Mouse (Mus musculus): ENCODE results near the gene Mrpl58. TPM values are rescaled to one million over a fixed set of nuclear protein-coding genes. Genes with fewer than 3 reads are reported as not detected.

Mrpl58 gene
- polyA plus RNA-seq, 1 experiment from 2014 or later = 194 TPM

- peak within 1 kb of the TSS; percentile 72 for H3K9ac ChIP-seq (ENCODE audit: low read depth, low read length)
- peak within 1 kb of the TSS; percentile 60 for H3K4me3 ChIP-seq (ENCODE audit: low read length)
- H3K27me3 ChIP-seq (replicated peaks; ENCODE audit: control insufficient read depth, insufficient read depth, low read length) = peaks cover 13% of the 10 kb centered on the region
- no peaks in the 10 kb centered on the region for H3K9me3 ChIP-seq (ENCODE audit: control insufficient read depth, low read length)
- no peaks in the 10 kb centered on the region for H3K36me3 ChIP-seq (ENCODE audit: control insufficient read depth, insufficient read depth, low read length)
- H3K27ac ChIP-seq (ENCODE audit: low read length) = peak within 1 kb of the TSS; percentile 60
- WGBS = under 1% methylated on average over 37 of the region's 39 CpGs
- H3K4me1 ChIP-seq (ENCODE audit: control insufficient read depth, insufficient read depth, low read length) = peaks cover 10% of the 10 kb centered on the region
- peak; percentile 88 for ATAC-seq
- H3K4me2 ChIP-seq (ENCODE audit: low read depth, low read length) = peak within 1 kb of the TSS; percentile 90
Observed at GRCm38 (mm10) chr11:115367395-115367944, 36.1 kb upstream of the Mrpl58 start, which contains the start of gene Hid1. Hid1 (minus strand) TSS chr11:115367756.

- Histone ChIP-seq H3K9ac (ENCODE audit: low read depth, low read length) (no peak overlapping the region), H3K9me3 (ENCODE audit: control insufficient read depth, low read length) (no peaks in the 10 kb centered on the region), H3K27me3 (replicated peaks; ENCODE audit: control insufficient read depth, insufficient read depth, low read length) (peaks cover 26% of the 10 kb centered on the region), H3K4me3 (ENCODE audit: low read length) (no peak overlapping the region), H3K27ac (ENCODE audit: low read length) (no peak overlapping the region), H3K4me2 (ENCODE audit: low read depth, low read length) (no peak overlapping the region), H3K36me3 (ENCODE audit: control insufficient read depth, insufficient read depth, low read length) (no peaks in the 10 kb centered on the region), H3K4me1 (ENCODE audit: control insufficient read depth, insufficient read depth, low read length) (peaks cover 16% of the 10 kb centered on the region)
- WGBS = 55% methylated on average over 7 of the region's 7 CpGs
- ATAC-seq = no peak
Observed at GRCm38 (mm10) chr11:115370368-115370767, 33.2 kb upstream of the Mrpl58 start.

GRCm38 (mm10) chr11:115371354-115371753, 32.2 kb upstream of the Mrpl58 start:
- Histone ChIP-seq H3K4me3 (ENCODE audit: low read length) (no peak overlapping the region), H3K9ac (ENCODE audit: low read depth, low read length) (no peak overlapping the region), H3K9me3 (ENCODE audit: control insufficient read depth, low read length) (no peaks in the 10 kb centered on the region), H3K4me2 (ENCODE audit: low read depth, low read length) (no peak overlapping the region), H3K36me3 (ENCODE audit: control insufficient read depth, insufficient read depth, low read length) (no peaks in the 10 kb centered on the region), H3K4me1 (ENCODE audit: control insufficient read depth, insufficient read depth, low read length) (peaks cover 16% of the 10 kb centered on the region), H3K27me3 (replicated peaks; ENCODE audit: control insufficient read depth, insufficient read depth, low read length) (peaks cover 26% of the 10 kb centered on the region), H3K27ac (ENCODE audit: low read length) (no peak overlapping the region)
- WGBS = 65% methylated on average over 8 of the region's 8 CpGs
- no peak for ATAC-seq

- Histone ChIP-seq H3K4me2 (ENCODE audit: low read depth, low read length) (no peak overlapping the region), H3K9me3 (ENCODE audit: control insufficient read depth, low read length) (no peaks in the 10 kb centered on the region), H3K9ac (ENCODE audit: low read depth, low read length) (no peak overlapping the region), H3K27me3 (replicated peaks; ENCODE audit: control insufficient read depth, insufficient read depth, low read length) (peaks cover 21% of the 10 kb centered on the region), H3K27ac (ENCODE audit: low read length) (no peak overlapping the region), H3K36me3 (ENCODE audit: control insufficient read depth, insufficient read depth, low read length) (no peaks in the 10 kb centered on the region), H3K4me3 (ENCODE audit: low read length) (no peak overlapping the region), H3K4me1 (ENCODE audit: control insufficient read depth, insufficient read depth, low read length) (peaks cover 12% of the 10 kb centered on the region)
- 61% methylated on average over 1 of the region's 1 CpGs for WGBS
- no peak for ATAC-seq
Observed at GRCm38 (mm10) chr11:115372015-115372414, 31.5 kb upstream of the Mrpl58 start.

GRCm38 (mm10) chr11:115372737-115373136, 30.8 kb upstream of the Mrpl58 start:
- ATAC-seq = no peak
- no peak overlapping the region for H3K4me2 ChIP-seq (ENCODE audit: low read depth, low read length)
- H3K27ac ChIP-seq (ENCODE audit: low read length) = no peak overlapping the region
- WGBS = 56% methylated on average over 2 of the region's 2 CpGs
- H3K4me1 ChIP-seq (ENCODE audit: control insufficient read depth, insufficient read depth, low read length) = peaks cover 8% of the 10 kb centered on the region
- H3K36me3 ChIP-seq (ENCODE audit: control insufficient read depth, insufficient read depth, low read length) = no peaks in the 10 kb centered on the region
- peaks cover 17% of the 10 kb centered on the region; the same call in 1 of the 2 replicates for H3K27me3 ChIP-seq (replicated peaks; ENCODE audit: control insufficient read depth, insufficient read depth, low read length)
- H3K4me3 ChIP-seq (ENCODE audit: low read length) = no peak overlapping the region
- no peaks in the 10 kb centered on the region for H3K9me3 ChIP-seq (ENCODE audit: control insufficient read depth, low read length)
- H3K9ac ChIP-seq (ENCODE audit: low read depth, low read length) = no peak overlapping the region

GRCm38 (mm10) chr11:115373805-115374694, 29.5 kb upstream of the Mrpl58 start:
- H3K4me3 ChIP-seq (ENCODE audit: low read length) = peak overlapping the region; percentile 45
- WGBS = 2% methylated on average over 30 of the region's 30 CpGs
- H3K9me3 ChIP-seq (ENCODE audit: control insufficient read depth, low read length) = 0 out of 2 replicates have a peak, but pooled peaks cover 2% of the 10 kb centered on the region
- peak overlapping the region; percentile 60 for H3K9ac ChIP-seq (ENCODE audit: low read depth, low read length)
- peaks cover 8% of the 10 kb centered on the region; the same call in 1 of the 2 replicates for H3K4me1 ChIP-seq (ENCODE audit: control insufficient read depth, insufficient read depth, low read length)
- no peaks in the 10 kb centered on the region for H3K36me3 ChIP-seq (ENCODE audit: control insufficient read depth, insufficient read depth, low read length)
- peak; percentile 50; the same call in 1 of the 2 replicates for ATAC-seq
- H3K4me2 ChIP-seq (ENCODE audit: low read depth, low read length) = peak overlapping the region; percentile 65
- H3K27ac ChIP-seq (ENCODE audit: low read length) = no peak overlapping the region
- H3K27me3 ChIP-seq (replicated peaks; ENCODE audit: control insufficient read depth, insufficient read depth, low read length) = peaks cover 17% of the 10 kb centered on the region; the same call in 1 of the 2 replicates

GRCm38 (mm10) chr11:115374695-115375425, 28.7 kb upstream of the Mrpl58 start:
- Histone ChIP-seq H3K4me2 (ENCODE audit: low read depth, low read length) (no peak overlapping the region; the same call in 1 of the 2 replicates), H3K27me3 (replicated peaks; ENCODE audit: control insufficient read depth, insufficient read depth, low read length) (peaks cover 17% of the 10 kb centered on the region; the same call in 1 of the 2 replicates), H3K36me3 (ENCODE audit: control insufficient read depth, insufficient read depth, low read length) (no peaks in the 10 kb centered on the region), H3K9ac (ENCODE audit: low read depth, low read length) (peak overlapping the region; percentile 60; the same call in 1 of the 2 replicates), H3K9me3 (ENCODE audit: control insufficient read depth, low read length) (0 out of 2 replicates have a peak, but pooled peaks cover 2% of the 10 kb centered on the region), H3K4me1 (ENCODE audit: control insufficient read depth, insufficient read depth, low read length) (peaks cover 8% of the 10 kb centered on the region; the same call in 1 of the 2 replicates), H3K27ac (ENCODE audit: low read length) (no peak overlapping the region), H3K4me3 (ENCODE audit: low read length) (no peak overlapping the region)
- no peak for ATAC-seq
- 66% methylated on average over 12 of the region's 12 CpGs for WGBS

GRCm38 (mm10) chr11:115376722-115377121, 26.8 kb upstream of the Mrpl58 start:
- Histone ChIP-seq H3K27me3 (replicated peaks; ENCODE audit: control insufficient read depth, insufficient read depth, low read length) (peaks cover 17% of the 10 kb centered on the region; the same call in 1 of the 2 replicates), H3K27ac (ENCODE audit: low read length) (no peak overlapping the region), H3K4me2 (ENCODE audit: low read depth, low read length) (no peak overlapping the region), H3K4me1 (ENCODE audit: control insufficient read depth, insufficient read depth, low read length) (peaks cover 16% of the 10 kb centered on the region), H3K9me3 (ENCODE audit: control insufficient read depth, low read length) (0 out of 2 replicates have a peak, but pooled peaks cover 2% of the 10 kb centered on the region), H3K36me3 (ENCODE audit: control insufficient read depth, insufficient read depth, low read length) (no peaks in the 10 kb centered on the region), H3K9ac (ENCODE audit: low read depth, low read length) (no peak overlapping the region), H3K4me3 (ENCODE audit: low read length) (no peak overlapping the region)
- no peak; the same call in 1 of the 2 replicates for ATAC-seq
- WGBS = 58% methylated on average over 7 of the region's 7 CpGs

- no peak overlapping the region for H3K27ac ChIP-seq (ENCODE audit: low read length)
- H3K4me1 ChIP-seq (ENCODE audit: control insufficient read depth, insufficient read depth, low read length) = peaks cover 16% of the 10 kb centered on the region
- ATAC-seq = no peak
- H3K4me3 ChIP-seq (ENCODE audit: low read length) = no peak overlapping the region
- 85% methylated on average over 4 of the region's 4 CpGs for WGBS
- 0 out of 2 replicates have a peak, but pooled peaks cover 2% of the 10 kb centered on the region for H3K9me3 ChIP-seq (ENCODE audit: control insufficient read depth, low read length)
- H3K9ac ChIP-seq (ENCODE audit: low read depth, low read length) = no peak overlapping the region
- peaks cover 17% of the 10 kb centered on the region; the same call in 1 of the 2 replicates for H3K27me3 ChIP-seq (replicated peaks; ENCODE audit: control insufficient read depth, insufficient read depth, low read length)
- no peak overlapping the region for H3K4me2 ChIP-seq (ENCODE audit: low read depth, low read length)
- H3K36me3 ChIP-seq (ENCODE audit: control insufficient read depth, insufficient read depth, low read length) = no peaks in the 10 kb centered on the region
Observed at GRCm38 (mm10) chr11:115377254-115377653, 26.3 kb upstream of the Mrpl58 start.

All from intestine, embryonic 16.5 days (tissue).